Mouse (Mus musculus) adrenal gland, postnatal 4 days (tissue): ENCODE results near the gene Cmss1. TPM values are rescaled to one million over a fixed set of nuclear protein-coding genes. Genes with fewer than 3 reads are reported as not detected.

ENCODE experiments used
- total RNA-seq, 2 experiments: library from RNA; stranded (reverse); gene quantifications; 2 replicates each; pipeline ENCODE4 v1.2.3; 2021

Gene Cmss1
- total RNA-seq, 2 experiments from 2014 or later = 22.8 to 24.4 TPM

Other genes starting within 250 kb of the Cmss1 start
- 1 to 10 TPM; 2.8 to 3.5 TPM for gene Col8a1, start 147.9 kb upstream of the Cmss1 start, total RNA-seq